Mouse (Mus musculus) kidney, embryonic 15.5 days (tissue): Measurements from ENCODE around the gene Slc1a2. TPM values are rescaled to one million over a fixed set of nuclear protein-coding genes. Genes with fewer than 3 reads are reported as not detected.
A peak's percentile ranks its signal among the peaks of the same experiment; 100 is the strongest.

Experiments
- ATAC-seq: fragments of 200-750 bp; cut with Nextera tagmentation; replicated peaks from 2 replicates; pipeline ENCODE4 v1.8.0; 2017; ENCODE audit warnings: moderate TSS enrichment; ENCODE audit not compliant: low FRiP score
- H3K27ac ChIP-seq: fragments of 300-500 bp; sonication (generic); 2 replicates; pipeline ENCODE4 v1.5.1; 2015; ENCODE audit warnings: mild to moderate bottlenecking, inconsistent platforms
- H3K27me3 ChIP-seq: fragments of 300-500 bp; sonication (generic); 2 replicates; pipeline ENCODE4 v1.6.1; 2015; ENCODE audit warnings: inconsistent platforms
- H3K36me3 ChIP-seq: fragments of 300-500 bp; sonication (generic); 2 replicates; pipeline ENCODE4 v1.6.1; 2015; ENCODE audit warnings: inconsistent platforms
- H3K4me1 ChIP-seq: fragments of 300-500 bp; sonication (generic); 2 replicates; pipeline ENCODE4 v1.6.1; 2015; ENCODE audit warnings: inconsistent platforms
- H3K4me2 ChIP-seq: fragments of 300-500 bp; sonication (generic); 2 replicates; pipeline ENCODE4 v1.6.1; 2015; ENCODE audit warnings: moderate library complexity, mild to moderate bottlenecking, inconsistent platforms
- H3K4me3 ChIP-seq: fragments of 300-500 bp; sonication (generic); replicated peaks from 2 replicates; pipeline ENCODE4 v1.5.1; 2015; ENCODE audit warnings: mild to moderate bottlenecking, inconsistent platforms
- H3K9ac ChIP-seq: fragments of 300-500 bp; sonication (generic); 2 replicates; pipeline ENCODE4 v1.6.1; 2015; ENCODE audit warnings: mild to moderate bottlenecking, inconsistent platforms
- H3K9me3 ChIP-seq: fragments of 300-500 bp; sonication (generic); replicated peaks from 2 replicates; pipeline ENCODE4 v1.6.1; 2016; ENCODE audit warnings: inconsistent platforms
- WGBS: fragments of 180-500 bp; shearing (Covaris S2); methylation state at CpG from one replicate; pipeline ENCODE4 v1.1.7; 2015; ENCODE audit warnings: mixed read lengths; 5-methylcytosine and 5-hydroxymethylcytosine counted together
- polyA plus RNA-seq: library from polyadenylated mRNA; unstranded; fragments of >200 nt; fragmentation: Nextera tagmentation; extraction: Ambion mirVana; gene quantifications from 2 replicates; pipeline ENCODE4 v1.2.1, GENCODE M21; 2015

Gene Slc1a2
- polyA plus RNA-seq, 1 experiment from 2014 or later = 0.51 TPM

GRCm38 (mm10) chr2:102730386-102730785 is 71.9 kb downstream of the Slc1a2 start:
- Histone ChIP-seq H3K4me1 (no peaks in the 10 kb centered on the region), H3K27ac (no peak overlapping the region), H3K9me3 (no peaks in the 10 kb centered on the region), H3K27me3 (no peaks in the 10 kb centered on the region), H3K4me3 (no peak overlapping the region), H3K4me2 (no peak overlapping the region), H3K36me3 (no peaks in the 10 kb centered on the region), H3K9ac (no peak overlapping the region)
- 73% methylated on average over 5 of the region's 5 CpGs for WGBS
- no peak for ATAC-seq

GRCm38 (mm10) chr2:102730788-102731187 is 72.3 kb downstream of the Slc1a2 start:
- Histone ChIP-seq H3K9ac (no peak overlapping the region), H3K9me3 (no peaks in the 10 kb centered on the region), H3K4me3 (no peak overlapping the region), H3K27me3 (no peaks in the 10 kb centered on the region), H3K36me3 (no peaks in the 10 kb centered on the region), H3K4me2 (no peak overlapping the region), H3K27ac (no peak overlapping the region), H3K4me1 (no peaks in the 10 kb centered on the region)
- WGBS = 80% methylated on average over 8 of the region's 8 CpGs
- ATAC-seq = no peak

GRCm38 (mm10) chr2:102733128-102733527 is 74.7 kb downstream of the Slc1a2 start:
- no peaks in the 10 kb centered on the region for H3K4me1 ChIP-seq
- H3K4me2 ChIP-seq = no peak overlapping the region
- H3K9ac ChIP-seq = no peak overlapping the region
- no peaks in the 10 kb centered on the region for H3K27me3 ChIP-seq
- 87% methylated on average over 4 of the region's 4 CpGs for WGBS
- H3K4me3 ChIP-seq = no peak overlapping the region
- H3K9me3 ChIP-seq = no peaks in the 10 kb centered on the region
- no peaks in the 10 kb centered on the region for H3K36me3 ChIP-seq
- no peak for ATAC-seq
- no peak overlapping the region for H3K27ac ChIP-seq

- Histone ChIP-seq H3K27ac (no peak overlapping the region), H3K9me3 (no peaks in the 10 kb centered on the region), H3K36me3 (no peaks in the 10 kb centered on the region), H3K4me1 (no peaks in the 10 kb centered on the region), H3K27me3 (no peaks in the 10 kb centered on the region), H3K4me3 (no peak overlapping the region), H3K9ac (no peak overlapping the region), H3K4me2 (no peak overlapping the region)
- no peak for ATAC-seq
- 78% methylated on average over 3 of the region's 3 CpGs for WGBS
Measured at GRCm38 (mm10) chr2:102734055-102734454, 75.6 kb downstream of the Slc1a2 start.

GRCm38 (mm10) chr2:102735031-102735430 is 76.6 kb downstream of the Slc1a2 start:
- H3K9me3 ChIP-seq = no peaks in the 10 kb centered on the region
- H3K4me2 ChIP-seq = no peak overlapping the region

GRCm38 (mm10) chr2:102735811-102736210 is 77.4 kb downstream of the Slc1a2 start:
- H3K27ac ChIP-seq = no peak overlapping the region
- H3K36me3 ChIP-seq = no peaks in the 10 kb centered on the region
- ATAC-seq = no peak
- H3K9ac ChIP-seq = no peak overlapping the region
- no peaks in the 10 kb centered on the region for H3K9me3 ChIP-seq
- H3K27me3 ChIP-seq = no peaks in the 10 kb centered on the region
- H3K4me2 ChIP-seq = no peak overlapping the region
- H3K4me1 ChIP-seq = no peaks in the 10 kb centered on the region
- WGBS = 91% methylated on average over 9 of the region's 9 CpGs
- no peak overlapping the region for H3K4me3 ChIP-seq

More at GRCm38 (mm10) chr2:102735031-102735430, 76.6 kb downstream of the Slc1a2 start:
- Histone ChIP-seq H3K4me3 (no peak overlapping the region), H3K9ac (no peak overlapping the region), H3K36me3 (no peaks in the 10 kb centered on the region), H3K27me3 (no peaks in the 10 kb centered on the region), H3K4me1 (no peaks in the 10 kb centered on the region), H3K27ac (no peak overlapping the region)
- no peak for ATAC-seq
- WGBS = 73% methylated on average over 2 of the region's 2 CpGs

DNA sequence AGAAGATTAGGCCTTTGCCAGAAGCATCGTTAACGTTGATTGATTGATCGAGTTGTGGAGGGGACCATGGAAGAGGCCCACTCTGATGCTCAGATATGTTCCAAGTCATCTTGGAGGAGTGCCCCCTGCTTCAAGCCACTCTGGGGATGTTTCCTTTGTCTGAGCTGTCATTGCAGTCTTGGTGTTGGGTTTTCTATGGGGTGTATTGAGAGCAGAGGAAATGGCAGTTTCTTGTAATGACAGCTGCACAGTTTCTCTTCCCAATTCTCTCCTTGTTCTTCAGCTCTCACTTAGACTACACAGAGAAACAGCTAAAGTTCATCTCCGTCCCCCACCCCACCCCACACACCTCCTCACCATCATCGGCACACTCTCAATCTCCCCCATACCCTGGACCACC is 78.0 kb downstream of the Slc1a2 start:
- Histone ChIP-seq H3K27ac (no peak overlapping the region), H3K9me3 (no peaks in the 10 kb centered on the region), H3K9ac (no peak overlapping the region), H3K4me2 (no peak overlapping the region), H3K4me3 (no peak overlapping the region), H3K4me1 (no peaks in the 10 kb centered on the region), H3K36me3 (no peaks in the 10 kb centered on the region), H3K27me3 (no peaks in the 10 kb centered on the region)
- WGBS = 85% methylated on average over 5 of the region's 5 CpGs
- ATAC-seq = no peak

DNA sequence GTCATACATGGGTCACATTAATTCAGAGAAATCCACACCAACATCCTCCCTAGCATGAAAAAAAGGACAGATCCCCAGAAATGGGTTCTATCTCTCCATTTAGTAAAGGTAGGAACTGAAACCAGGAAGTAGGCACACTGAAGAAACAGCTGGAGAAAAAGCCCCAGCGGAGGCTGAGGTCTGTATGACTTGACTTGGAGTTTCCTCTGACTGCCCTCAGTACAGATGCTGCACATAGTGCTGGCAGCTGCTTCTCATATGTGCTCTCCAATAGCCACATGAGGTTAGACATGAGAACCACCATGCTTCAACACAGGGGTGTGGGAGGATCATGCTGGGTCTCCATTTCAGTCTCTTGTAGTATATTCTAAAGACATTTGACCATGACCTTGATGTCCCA is 80.4 kb downstream of the Slc1a2 start:
- H3K4me3 ChIP-seq = no peak overlapping the region
- H3K4me1 ChIP-seq = no peaks in the 10 kb centered on the region
- H3K4me2 ChIP-seq = no peak overlapping the region
- H3K9ac ChIP-seq = no peak overlapping the region
- WGBS = 100% methylated on average over 1 of the region's 1 CpGs
- no peak for ATAC-seq
- H3K9me3 ChIP-seq = no peaks in the 10 kb centered on the region
- H3K27me3 ChIP-seq = no peaks in the 10 kb centered on the region
- H3K36me3 ChIP-seq = no peaks in the 10 kb centered on the region
- H3K27ac ChIP-seq = no peak overlapping the region

GRCm38 (mm10) chr2:102742685-102743084 is 84.2 kb downstream of the Slc1a2 start:
- H3K27me3 ChIP-seq = no peaks in the 10 kb centered on the region
- H3K27ac ChIP-seq = no peak overlapping the region
- no peak overlapping the region for H3K4me2 ChIP-seq
- no peak overlapping the region for H3K9ac ChIP-seq
- H3K36me3 ChIP-seq = no peaks in the 10 kb centered on the region
- H3K4me1 ChIP-seq = no peaks in the 10 kb centered on the region
- no peaks in the 10 kb centered on the region for H3K9me3 ChIP-seq
- WGBS = 78% methylated on average over 5 of the region's 5 CpGs
- no peak overlapping the region for H3K4me3 ChIP-seq
- no peak for ATAC-seq

DNA sequence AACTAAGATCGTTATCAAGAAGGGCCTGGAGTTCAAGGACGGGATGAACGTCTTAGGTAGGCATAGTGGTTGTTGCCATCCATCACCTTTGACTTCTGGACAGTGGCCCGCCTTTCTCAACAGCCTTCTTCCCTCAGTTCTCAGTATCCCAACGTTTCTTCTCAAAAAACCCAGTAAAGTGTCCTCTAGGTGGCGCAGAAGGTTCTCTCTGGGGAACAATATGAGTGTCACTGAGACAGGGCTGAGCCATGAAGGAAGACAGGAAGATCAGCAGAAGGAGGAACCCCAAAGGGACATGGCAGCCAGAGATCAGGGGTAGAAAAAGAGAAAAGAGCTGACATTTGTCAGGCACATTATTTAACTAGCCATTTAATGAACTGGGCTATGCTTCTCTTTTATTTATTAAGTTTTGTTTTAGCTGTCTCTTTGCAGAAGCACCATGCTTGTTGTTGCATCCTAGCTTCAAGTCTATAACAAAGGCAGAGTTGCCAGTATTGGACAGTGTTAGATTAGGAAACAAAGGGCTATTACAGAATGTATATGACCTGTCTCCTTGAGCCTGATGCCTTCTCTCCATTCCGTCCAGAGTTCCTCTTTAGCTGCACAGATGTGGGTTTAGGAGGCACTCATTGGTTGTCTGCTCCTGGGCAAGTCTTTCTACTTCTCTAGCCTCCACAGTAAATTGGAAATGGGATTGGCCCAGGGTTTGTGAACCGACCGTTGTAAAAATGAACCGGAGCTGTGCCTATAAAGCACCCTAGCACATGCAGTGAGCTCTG is 85.6 kb downstream of the Slc1a2 start:
- Histone ChIP-seq H3K36me3 (no peaks in the 10 kb centered on the region), H3K4me1 (no peaks in the 10 kb centered on the region), H3K9me3 (no peaks in the 10 kb centered on the region), H3K27me3 (no peaks in the 10 kb centered on the region), H3K9ac (no peak overlapping the region), H3K4me2 (no peak overlapping the region), H3K27ac (no peak overlapping the region), H3K4me3 (no peak overlapping the region)
- WGBS = 56% methylated on average over 10 of the region's 10 CpGs
- ATAC-seq = no peak

- WGBS = 28% methylated on average over 7 of the region's 7 CpGs
- Histone ChIP-seq H3K27me3 (no peaks in the 10 kb centered on the region), H3K4me3 (no peak overlapping the region)
Measured at GRCm38 (mm10) chr2:102745259-102745906, 86.9 kb downstream of the Slc1a2 start.

GRCm38 (mm10) chr2:102747758-102748157 is 89.3 kb downstream of the Slc1a2 start:
- no peak for ATAC-seq
- H3K4me2 ChIP-seq = no peak overlapping the region
- no peak overlapping the region for H3K4me3 ChIP-seq
- no peaks in the 10 kb centered on the region for H3K36me3 ChIP-seq
- no peaks in the 10 kb centered on the region for H3K4me1 ChIP-seq
- no peak overlapping the region for H3K9ac ChIP-seq
- WGBS = 67% methylated on average over 3 of the region's 3 CpGs
- no peak overlapping the region for H3K27ac ChIP-seq
- H3K27me3 ChIP-seq = no peaks in the 10 kb centered on the region
- no peaks in the 10 kb centered on the region for H3K9me3 ChIP-seq

More at GRCm38 (mm10) chr2:102745259-102745906, 86.9 kb downstream of the Slc1a2 start:
- Histone ChIP-seq H3K4me1 (no peaks in the 10 kb centered on the region), H3K4me2 (peak overlapping the region; percentile 36), H3K36me3 (no peaks in the 10 kb centered on the region), H3K9ac (no peak overlapping the region), H3K27ac (peak overlapping the region; percentile 59), H3K9me3 (no peaks in the 10 kb centered on the region)
- peak; percentile 93 for ATAC-seq
